Mouse (Mus musculus) urinary bladder, adult 18-20 months (tissue): ENCODE measurements around the gene Tmem209.

Source experiments
- DNase-seq, 2 experiments: peaks; one replicate each; pipeline ENCODE4 v3.0.0; 2022; ENCODE audit warnings: low spot score in 2 of 2, mixed read lengths in 2 of 2

The Tmem209 gene

GRCm38 (mm10) chr6:30509265-30510239, at the start of gene Tmem209, which contains the start of gene Ssmem1:
TSS of gene Tmem209 (minus strand) at chr6:30509783.
TSS of gene Ssmem1 (plus strand) at chr6:30509849.
- DNase-seq = peak; percentile 95 to 99

- no peak for DNase-seq
Measured at GRCm38 (mm10) chr6:30556080-30556479, 46.5 kb upstream of the Tmem209 start.

GRCm38 (mm10) chr6:30554621-30555170, 45.1 kb upstream of the Tmem209 start:
- DNase-seq = no peak

GRCm38 (mm10) chr6:30554092-30554491, 44.5 kb upstream of the Tmem209 start:
- DNase-seq = no peak

GRCm38 (mm10) chr6:30553381-30554010, 43.9 kb upstream of the Tmem209 start:
- no peak for DNase-seq

- DNase-seq = no peak
Measured at GRCm38 (mm10) chr6:30552628-30553027, 43.0 kb upstream of the Tmem209 start.

- no peak for DNase-seq
Measured at GRCm38 (mm10) chr6:30551644-30552580, 42.3 kb upstream of the Tmem209 start.

- DNase-seq = no peak
Measured at GRCm38 (mm10) chr6:30551193-30551515, 41.6 kb upstream of the Tmem209 start.

GRCm38 (mm10) chr6:30550496-30551192, 41.1 kb upstream of the Tmem209 start:
- no peak for DNase-seq

- DNase-seq = no peak
Measured at GRCm38 (mm10) chr6:30549231-30549761, 39.7 kb upstream of the Tmem209 start.

- DNase-seq = peak in 1 of 2 experiments; percentile 14
Measured at GRCm38 (mm10) chr6:30547656-30548306, 38.2 kb upstream of the Tmem209 start.

- no peak for DNase-seq
Measured at GRCm38 (mm10) chr6:30547274-30547645, 37.7 kb upstream of the Tmem209 start.

- no peak for DNase-seq
Measured at GRCm38 (mm10) chr6:30546571-30547273, 37.1 kb upstream of the Tmem209 start.

- no peak for DNase-seq
Measured at GRCm38 (mm10) chr6:30545689-30546088, 36.1 kb upstream of the Tmem209 start.

GRCm38 (mm10) chr6:30543851-30544250, 34.3 kb upstream of the Tmem209 start:
- no peak for DNase-seq

- no peak for DNase-seq
Measured at GRCm38 (mm10) chr6:30543077-30543476, 33.5 kb upstream of the Tmem209 start.

GRCm38 (mm10) chr6:30542277-30542676, 32.7 kb upstream of the Tmem209 start:
- no peak for DNase-seq

- DNase-seq = no peak
Measured at GRCm38 (mm10) chr6:30541009-30541799, 31.6 kb upstream of the Tmem209 start, which contains the start of gene Cpa2. TSS of gene Cpa2 (plus strand) at chr6:30541582.

GRCm38 (mm10) chr6:30538800-30539199, 29.2 kb upstream of the Tmem209 start:
- DNase-seq = no peak
